Mouse (Mus musculus) stomach, embryonic 16.5 days (tissue): ENCODE data around the gene Dctn2. TPM values are rescaled to one million over a fixed set of nuclear protein-coding genes. Genes with fewer than 3 reads are reported as not detected.

ENCODE experiments used
- ATAC-seq: fragments of 200-750 bp; cut with Nextera tagmentation; 2 replicates; pipeline ENCODE4 v1.8.0; 2017; ENCODE audit warnings: moderate number of reproducible peaks, moderate TSS enrichment; ENCODE audit not compliant: insufficient read depth, low FRiP score
- H3K27ac ChIP-seq: fragments of 300-500 bp; sonication (generic); 2 replicates; pipeline ENCODE4 v1.5.1; 2014; ENCODE audit warnings: low read length
- H3K27me3 ChIP-seq: fragments of 300-500 bp; sonication (generic); 2 replicates; pipeline ENCODE4 v1.6.1; 2014; ENCODE audit warnings: low read length, control low read depth, mixed read lengths; ENCODE audit not compliant: control insufficient read depth, insufficient read depth
- H3K36me3 ChIP-seq: fragments of 300-500 bp; sonication (generic); 2 replicates; pipeline ENCODE4 v1.6.1; 2014; ENCODE audit warnings: low read length; ENCODE audit not compliant: control insufficient read depth, insufficient read depth
- H3K4me1 ChIP-seq: fragments of 300-500 bp; sonication (generic); 2 replicates; pipeline ENCODE4 v1.6.1; 2014; ENCODE audit warnings: low read length, control low read depth, mixed read lengths; ENCODE audit not compliant: control insufficient read depth, insufficient read depth
- H3K4me2 ChIP-seq: fragments of 300-500 bp; sonication (generic); 2 replicates; pipeline ENCODE4 v1.6.1; 2014; ENCODE audit warnings: low read depth, low read length, mixed read lengths
- H3K4me3 ChIP-seq: fragments of 300-500 bp; sonication (generic); replicated peaks from 2 replicates; pipeline ENCODE4 v1.5.1; 2014; ENCODE audit warnings: mild to moderate bottlenecking, low read length
- H3K9ac ChIP-seq: fragments of 300-500 bp; sonication (generic); 2 replicates; pipeline ENCODE4 v1.6.1; 2014; ENCODE audit warnings: low read length
- H3K9me3 ChIP-seq: fragments of 300-500 bp; sonication (generic); replicated peaks from 2 replicates; pipeline ENCODE4 v1.6.1; 2016; ENCODE audit warnings: low read length, control low read depth; ENCODE audit not compliant: control insufficient read depth
- WGBS: fragments of 180-500 bp; shearing (Covaris S2); extraction: QIAGEN DNeasy Blood & Tissue Kit; methylation state at CpG from one replicate; pipeline ENCODE4 v1.1.7; 2014; 5-methylcytosine and 5-hydroxymethylcytosine counted together
- polyA plus RNA-seq: library from polyadenylated mRNA; unstranded; fragments of >200 nt; fragmentation: Nextera tagmentation; extraction: Ambion mirVana; gene quantifications from 2 replicates; pipeline ENCODE4 v1.2.1, GENCODE M21; 2015

Gene Dctn2
- polyA plus RNA-seq, 1 experiment from 2014 or later, result 173 TPM

DNA sequence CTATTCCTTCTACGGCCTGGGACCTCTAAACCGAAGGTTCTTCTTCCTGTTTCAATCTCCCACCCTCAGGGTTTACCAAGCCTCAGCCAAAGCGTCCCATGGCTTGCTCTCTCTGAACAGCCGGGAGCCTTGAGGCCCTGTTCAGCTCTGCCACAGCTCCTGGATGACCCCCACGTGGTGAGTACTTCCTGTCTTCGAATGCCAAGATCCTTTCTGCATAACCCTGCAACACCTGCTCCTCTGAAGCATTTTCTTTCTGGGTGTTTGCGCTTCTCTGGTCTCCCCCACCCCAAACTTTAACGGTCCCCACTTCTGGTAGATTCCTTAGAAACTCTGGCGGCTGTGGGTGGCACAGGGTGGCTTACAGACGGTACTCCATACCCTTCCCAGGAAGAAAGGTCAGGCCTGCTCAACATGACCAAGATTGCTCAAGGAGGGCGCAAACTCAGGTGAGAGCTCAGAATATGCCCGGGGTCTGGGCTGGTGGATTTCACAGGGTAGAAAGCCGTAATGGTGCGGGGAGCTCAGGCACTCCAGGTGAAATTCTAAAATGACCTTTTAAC, 59.4 kb downstream of the Dctn2 start:
- H3K27ac ChIP-seq, result no peak overlapping the region
- peak overlapping the region; percentile 93 for H3K4me2 ChIP-seq
- H3K36me3 ChIP-seq, result no peaks in the 10 kb centered on the region
- WGBS, result 36% methylated on average over 14 of the region's 14 CpGs
- H3K27me3 ChIP-seq, result peaks cover 23% of the 10 kb centered on the region
- no peaks in the 10 kb centered on the region; the same call in 1 of the 2 replicates for H3K9me3 ChIP-seq
- peaks cover 11% of the 10 kb centered on the region for H3K4me1 ChIP-seq
- ATAC-seq, result no peak
- peak overlapping the region; percentile 46 for H3K4me3 ChIP-seq
- peak overlapping the region; percentile 73 for H3K9ac ChIP-seq

DNA sequence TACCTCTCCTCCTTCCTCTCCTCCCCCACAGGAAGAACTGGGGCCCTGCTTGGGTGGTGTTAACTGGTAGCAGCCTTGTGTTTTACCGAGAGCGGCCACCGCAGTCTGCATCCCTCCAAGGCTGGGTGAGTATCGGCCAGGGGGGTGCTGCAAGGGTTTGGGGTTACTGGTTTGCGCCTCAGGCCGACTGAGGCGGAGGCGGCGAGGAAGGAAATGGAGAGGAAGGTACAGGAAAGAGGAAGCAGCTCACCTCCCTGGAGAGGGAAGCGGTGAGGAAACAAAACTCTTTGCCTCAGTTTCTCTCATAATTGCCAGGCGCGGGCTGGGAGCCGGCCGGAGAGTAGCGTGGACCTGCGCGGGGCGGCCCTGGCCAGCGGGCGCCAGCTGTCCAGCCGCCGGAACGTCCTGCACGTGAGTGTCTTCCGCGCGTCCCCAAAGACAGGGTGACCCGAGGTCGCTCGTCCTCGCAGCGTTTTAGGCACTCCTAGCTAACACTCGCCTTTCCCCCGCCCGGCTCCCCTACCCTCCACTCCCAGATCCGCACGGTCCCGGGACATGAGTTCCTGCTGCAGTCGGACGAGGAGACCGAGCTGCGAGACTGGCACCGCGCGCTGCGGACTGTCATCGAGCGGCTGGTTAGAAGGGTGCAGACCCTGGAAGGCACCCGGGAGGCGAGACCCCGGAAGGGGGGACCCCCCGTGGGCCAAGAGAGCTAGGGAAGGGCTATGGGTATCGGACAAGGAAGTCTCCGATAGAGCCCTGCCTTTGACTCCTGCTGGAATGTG, 60.0 kb downstream of the Dctn2 start:
- H3K4me2 ChIP-seq, result peak overlapping the region; percentile 93
- H3K9ac ChIP-seq, result peak overlapping the region; percentile 73
- H3K27ac ChIP-seq, result no peak overlapping the region
- ATAC-seq, result no peak; the same call in 1 of the 2 replicates
- peak overlapping the region; percentile 46 for H3K4me3 ChIP-seq
- no peaks in the 10 kb centered on the region for H3K36me3 ChIP-seq
- peaks cover 23% of the 10 kb centered on the region for H3K27me3 ChIP-seq
- H3K4me1 ChIP-seq, result peaks cover 11% of the 10 kb centered on the region
- WGBS, result 2% methylated on average over 54 of the region's 54 CpGs
- H3K9me3 ChIP-seq, result no peaks in the 10 kb centered on the region; the same call in 1 of the 2 replicates

- 10% methylated on average over 29 of the region's 29 CpGs for WGBS
- H3K4me1 ChIP-seq, result peaks cover 11% of the 10 kb centered on the region
- H3K27me3 ChIP-seq, result peaks cover 23% of the 10 kb centered on the region
- no peaks in the 10 kb centered on the region for H3K36me3 ChIP-seq
- peak overlapping the region; percentile 46 for H3K4me3 ChIP-seq
- no peak; the same call in 1 of the 2 replicates for ATAC-seq
- no peaks in the 10 kb centered on the region; the same call in 1 of the 2 replicates for H3K9me3 ChIP-seq
- peak overlapping the region; percentile 93 for H3K4me2 ChIP-seq
- no peak overlapping the region for H3K27ac ChIP-seq
- peak overlapping the region; percentile 73 for H3K9ac ChIP-seq
Observed at GRCm38 (mm10) chr10:127326828-127327227, 60.7 kb downstream of the Dctn2 start.

DNA sequence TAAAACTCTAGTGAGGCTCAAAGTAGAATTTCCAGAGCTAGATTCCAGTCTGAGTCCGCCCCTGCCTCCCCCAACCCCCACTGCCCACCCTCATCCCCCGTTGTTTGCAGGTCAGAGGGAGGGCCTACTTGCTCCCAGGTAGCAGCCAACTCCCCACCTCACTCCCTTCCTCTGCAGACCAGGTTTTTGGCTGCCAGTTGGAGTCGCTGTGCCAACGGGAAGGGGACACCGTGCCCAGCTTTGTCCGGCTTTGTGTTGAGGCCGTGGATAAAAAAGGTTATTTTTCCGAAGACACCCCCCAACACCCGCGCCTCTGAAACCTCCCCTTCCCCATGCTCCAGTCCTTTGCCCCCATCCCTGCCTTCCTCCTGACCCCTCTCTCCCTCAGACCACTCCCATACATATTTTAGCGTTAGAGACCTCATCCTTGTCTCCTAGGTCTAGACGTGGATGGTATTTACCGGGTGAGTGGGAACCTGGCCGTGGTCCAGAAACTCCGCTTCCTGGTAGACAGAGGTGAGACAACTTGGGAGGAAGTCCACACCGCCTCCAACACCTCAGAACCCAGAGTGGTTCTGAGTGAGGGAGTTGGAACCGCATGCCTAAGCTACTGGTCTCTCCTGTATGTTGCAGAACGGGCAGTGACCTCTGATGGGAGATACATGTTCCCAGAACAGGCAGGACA, 61.4 kb downstream of the Dctn2 start:
- no peaks in the 10 kb centered on the region for H3K36me3 ChIP-seq
- H3K9me3 ChIP-seq, result no peaks in the 10 kb centered on the region; the same call in 1 of the 2 replicates
- H3K27me3 ChIP-seq, result peaks cover 23% of the 10 kb centered on the region
- ATAC-seq, result no peak
- no peak overlapping the region for H3K4me3 ChIP-seq
- H3K4me2 ChIP-seq, result no peak overlapping the region
- H3K9ac ChIP-seq, result no peak overlapping the region
- 51% methylated on average over 18 of the region's 18 CpGs for WGBS
- H3K27ac ChIP-seq, result no peak overlapping the region
- peaks cover 11% of the 10 kb centered on the region for H3K4me1 ChIP-seq

GRCm38 (mm10) chr10:127330212-127330611, 64.0 kb downstream of the Dctn2 start:
- 0 out of 2 replicates have a peak, but pooled peaks cover 3% of the 10 kb centered on the region for H3K36me3 ChIP-seq
- H3K9ac ChIP-seq, result no peak overlapping the region
- no peaks in the 10 kb centered on the region; the same call in 1 of the 2 replicates for H3K9me3 ChIP-seq
- WGBS, result 75% methylated on average over 7 of the region's 7 CpGs
- no peak for ATAC-seq
- peaks cover 23% of the 10 kb centered on the region for H3K27me3 ChIP-seq
- H3K27ac ChIP-seq, result no peak overlapping the region
- peaks cover 11% of the 10 kb centered on the region for H3K4me1 ChIP-seq
- no peak overlapping the region for H3K4me3 ChIP-seq
- no peak overlapping the region for H3K4me2 ChIP-seq

Other genes with a start within 250 kb of the Dctn2 start
- gene Tsfm, start 235.5 kb upstream of the Dctn2 start, polyA plus RNA-seq, result 80.4 and 80.6 TPM in 2 replicates
- gene Mettl1, start 225.0 kb upstream of the Dctn2 start, polyA plus RNA-seq, result 49.4 and 49.5 TPM in 2 replicates
- 1.3 and 1.5 TPM in 2 replicates for gene Eef1akmt3, start 224.9 kb upstream of the Dctn2 start, polyA plus RNA-seq
- gene Cyp27b1, start 218.1 kb upstream of the Dctn2 start, polyA plus RNA-seq, result 0.21 and 0.37 TPM in 2 replicates
- 0.66 and 0.72 TPM in 2 replicates for gene March9, start 206.2 kb upstream of the Dctn2 start, polyA plus RNA-seq
- gene Cdk4, start 202.8 kb upstream of the Dctn2 start, polyA plus RNA-seq, result 1,208 and 1,239 TPM in 2 replicates
- 158 and 177 TPM in 2 replicates for gene Tspan31, start 196.1 kb upstream of the Dctn2 start, polyA plus RNA-seq
- 0.09 and 0.62 TPM in 2 replicates for gene Agap2, start 191.1 kb upstream of the Dctn2 start, polyA plus RNA-seq
- 114 and 128 TPM in 2 replicates for gene Os9, start 145.2 kb upstream of the Dctn2 start, polyA plus RNA-seq
- gene B4galnt1, start 101.1 kb upstream of the Dctn2 start, polyA plus RNA-seq, result 29.3 and 34.3 TPM in 2 replicates
- gene Slc26a10, start 85.7 kb upstream of the Dctn2 start, polyA plus RNA-seq, result 1.2 and 1.4 TPM in 2 replicates
- 71.3 and 77.0 TPM in 2 replicates for gene Arhgef25, start 76.3 kb upstream of the Dctn2 start, polyA plus RNA-seq
- gene Dtx3, start 70.6 kb upstream of the Dctn2 start, polyA plus RNA-seq, result 68.6 and 79.4 TPM in 2 replicates
- 33.5 and 34.4 TPM in 2 replicates for gene Pip4k2c, start 54.8 kb upstream of the Dctn2 start, polyA plus RNA-seq
- 6.5 and 6.7 TPM in 2 replicates for gene Kif5a, start 3.0 kb upstream of the Dctn2 start, polyA plus RNA-seq
- gene Mbd6, start 22.6 kb downstream of the Dctn2 start, polyA plus RNA-seq, result 8.6 and 11.6 TPM in 2 replicates
- gene Mars, start 45.4 kb downstream of the Dctn2 start, polyA plus RNA-seq, result 98.9 and 104 TPM in 2 replicates
- gene Arhgap9, start 55.6 kb downstream of the Dctn2 start, polyA plus RNA-seq, result 4.2 and 6.6 TPM in 2 replicates
- 9.8 and 9.9 TPM in 2 replicates for gene Gli1, start 75.6 kb downstream of the Dctn2 start, polyA plus RNA-seq
- gene Inhbe, start 88.0 kb downstream of the Dctn2 start, polyA plus RNA-seq, result 0.06 TPM in 1 of 2 replicates, not detected in the other
- 0.15 and 0.27 TPM in 2 replicates for gene Inhbc, start 104.1 kb downstream of the Dctn2 start, polyA plus RNA-seq
- 19.3 and 22.5 TPM in 2 replicates for gene R3hdm2, start 114.0 kb downstream of the Dctn2 start, polyA plus RNA-seq
- 0.70 and 5.5 TPM in 2 replicates for gene Stac3, start 235.3 kb downstream of the Dctn2 start, polyA plus RNA-seq
- 192 and 231 TPM in 2 replicates for gene Ndufa4l2, start 248.6 kb downstream of the Dctn2 start, polyA plus RNA-seq